28 mouse cellular contexts compared by ENCODE assay signal in the genomic region with DNA sequence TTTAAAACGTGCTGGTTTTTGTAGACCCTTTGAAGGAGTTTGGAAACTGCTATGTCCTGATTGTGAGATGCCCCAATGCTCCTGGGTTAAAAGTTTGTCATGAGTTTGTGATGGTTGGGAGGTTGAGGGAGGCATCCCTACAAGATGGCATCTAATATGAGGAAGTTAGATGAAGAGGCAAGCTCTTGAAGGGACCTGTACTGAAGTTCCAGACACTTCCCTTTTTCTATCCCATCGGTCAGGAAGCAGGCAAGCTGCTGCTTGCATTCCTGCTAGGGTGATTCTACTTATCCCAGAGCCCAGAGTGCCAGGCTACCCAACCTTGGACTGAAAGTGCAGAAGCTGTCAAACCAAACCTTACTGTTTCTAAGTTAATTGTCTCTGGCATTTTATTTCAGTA.
"Had no signal": no experiment of that assay in that cellular context is flagged by ENCODE, and none has a peak within 500 bp of the region (broad histone marks: within the 10 kb centered on the region; RNA-seq: fewer than 3 reads in every experiment).

No protein-coding gene starts in this region.

- DNase-seq: gastrocnemius, adult 2 months; gastrocnemius, postnatal 10 days; gastrocnemius, postnatal 25 days; heart, adult 11 months; heart, adult 2 months; heart, postnatal 14 days; heart, postnatal 36 days; kidney, adult 11 months; kidney, adult 2 months; kidney, adult 9 months; kidney, postnatal 14 days; kidney, postnatal 4 days; liver; liver, embryonic 13.5 days had no signal

- H3K36me3 ChIP-seq: heart, embryonic 13.5 days; heart, embryonic 15.5 days; hindbrain, embryonic 13.5 days; hindbrain, embryonic 15.5 days; kidney, embryonic 15.5 days; limb, embryonic 10.5 days; limb, embryonic 12.5 days; liver, embryonic 13.5 days had no signal

- ATAC-seq: hindbrain, postnatal 0 days; intestine, embryonic 16.5 days had no signal

- H3K9ac ChIP-seq: heart, embryonic 13.5 days; heart, embryonic 15.5 days; hindbrain, embryonic 13.5 days; hindbrain, embryonic 15.5 days; kidney, embryonic 15.5 days; limb, embryonic 12.5 days; liver, embryonic 13.5 days had no signal

- H3K4me1 ChIP-seq: heart, embryonic 13.5 days; heart, embryonic 15.5 days; hindbrain, embryonic 13.5 days; hindbrain, embryonic 15.5 days; kidney, embryonic 15.5 days; limb, embryonic 10.5 days; limb, embryonic 12.5 days; liver, embryonic 13.5 days had no signal

- H3K4me2 ChIP-seq: heart, embryonic 11.5 days; heart, embryonic 13.5 days; heart, embryonic 15.5 days; hindbrain, embryonic 13.5 days; hindbrain, embryonic 15.5 days; kidney, embryonic 15.5 days; limb, embryonic 12.5 days; liver, embryonic 11.5 days; liver, embryonic 13.5 days had no signal

- H3K27ac ChIP-seq: gastrocnemius, adult 2 months; heart, adult 2 months; heart, embryonic 13.5 days; heart, embryonic 15.5 days; hindbrain, embryonic 13.5 days; hindbrain, embryonic 15.5 days; hindbrain, postnatal 0 days; kidney, embryonic 15.5 days; kidney, postnatal 0 days; layer of hippocampus, adult 2 months; left cerebral cortex, adult 2 months; limb, embryonic 10.5 days; limb, embryonic 12.5 days; liver, embryonic 13.5 days had no signal

- H3K4me3 ChIP-seq: gastrocnemius, adult 2 months; heart, adult 2 months; heart, embryonic 13.5 days; heart, embryonic 15.5 days; hindbrain, embryonic 13.5 days; hindbrain, embryonic 15.5 days; kidney, embryonic 15.5 days; layer of hippocampus, adult 2 months; left cerebral cortex, adult 2 months; limb, embryonic 10.5 days; limb, embryonic 12.5 days; liver, embryonic 13.5 days had no signal

- H3K27me3 ChIP-seq: heart, embryonic 13.5 days; heart, embryonic 15.5 days; hindbrain, embryonic 13.5 days; hindbrain, embryonic 15.5 days; kidney, embryonic 15.5 days; limb, embryonic 12.5 days; liver, embryonic 13.5 days had no signal

- H3K9me3 ChIP-seq: heart, embryonic 13.5 days; heart, embryonic 15.5 days; hindbrain, embryonic 13.5 days; hindbrain, embryonic 15.5 days; kidney, embryonic 15.5 days; limb, embryonic 10.5 days; limb, embryonic 12.5 days; liver, embryonic 13.5 days had no signal
